Mouse (Mus musculus) left cerebral cortex, postnatal 14 days (tissue): ENCODE measurements at regions not wholly inside any gene's neighbourhood (a gene's known extent, or its start where the extent isn't known, plus 50 kb on each side); places are given as distances from the start of the nearest gene placed in this dataset.

Source experiments
- DNase-seq, 2 experiments: peaks; one replicate each; pipeline ENCODE4 v3.0.0; 2021 to 2022; ENCODE audit warnings: low spot score in 2 of 2, mixed read lengths in 1 of 2
- intact Hi-C: fragments of 180-260 bp; cut with DNase I; formaldehyde crosslinking; loops from one replicate; pipeline ENCODE4 v1.15.1; 2025

GRCm38 (mm10) chr14:101287755-101288154 is 87.6 kb upstream of the Prr30 start:
- intact Hi-C loops, result no loop called here
- DNase-seq, result no peak

GRCm38 (mm10) chr14:101269048-101269789 is 69.1 kb upstream of the Prr30 start:
- intact Hi-C loops, result no loop called here
- DNase-seq, result no peak

- intact Hi-C loops, result no loop called here
- no peak for DNase-seq
These were observed 67.4 kb upstream of the Prr30 start for GRCm38 (mm10) chr14:101267536-101267935.
